Mouse (Mus musculus): ENCODE measurements around the gene Atp2a3. TPM values are rescaled to one million over a fixed set of nuclear protein-coding genes. Genes with fewer than 3 reads are reported as not detected.

The Atp2a3 gene
- polyA plus RNA-seq, 1 experiment from 2014 or later, result 0.43 TPM

DNA sequence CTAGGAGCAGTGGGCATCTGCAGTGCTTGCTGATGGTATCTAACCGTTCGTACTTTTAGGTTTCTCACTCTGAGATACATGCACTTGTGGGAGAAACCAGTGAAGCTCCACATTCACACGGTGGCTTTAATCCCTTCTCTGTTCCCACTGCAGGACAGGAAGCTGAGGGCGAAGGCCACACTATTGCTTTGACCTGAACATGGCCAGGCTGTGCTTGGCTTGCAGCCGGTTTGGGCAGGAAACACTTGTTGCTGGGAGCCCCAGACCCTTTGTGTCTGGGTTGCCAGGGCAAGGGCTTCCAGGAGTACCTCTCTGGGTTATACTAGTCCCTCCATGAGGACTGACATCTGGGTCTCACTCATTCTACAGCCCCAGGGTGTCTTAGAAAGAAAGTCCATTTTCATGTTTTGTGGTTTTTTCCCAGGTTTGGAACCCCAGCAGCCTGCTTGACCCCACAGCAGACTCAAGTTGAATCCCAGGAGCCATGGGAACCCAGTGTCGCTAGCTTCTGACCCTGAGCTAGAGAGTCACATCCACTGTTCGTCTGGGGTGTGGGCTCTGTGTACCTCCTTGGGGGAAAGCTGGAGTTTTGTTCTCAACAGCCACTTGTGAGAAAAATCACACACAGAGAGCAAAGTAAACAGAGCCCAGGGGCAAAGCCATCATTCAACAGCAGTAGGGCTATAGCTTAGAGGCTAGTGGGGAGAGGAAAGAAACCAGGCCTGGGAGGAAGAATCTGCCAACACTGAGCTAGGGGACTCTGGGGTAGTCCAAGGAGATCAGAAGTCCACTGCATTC, 15.8 kb upstream of the Atp2a3 start:
- Histone ChIP-seq H3K27me3 (replicated peaks; ENCODE audit: control insufficient read depth, insufficient read depth, low read length) (no peaks in the 10 kb centered on the region), H3K4me2 (ENCODE audit: low read length) (no peak overlapping the region), H3K27ac (ENCODE audit: low read depth, low read length) (no peak overlapping the region), H3K4me3 (ENCODE audit: low read depth, low read length) (no peak overlapping the region), H3K36me3 (ENCODE audit: control insufficient read depth, insufficient read depth, low read length) (no peaks in the 10 kb centered on the region), H3K4me1 (ENCODE audit: control insufficient read depth, insufficient read depth, low read length) (peaks cover 5% of the 10 kb centered on the region; the same call in 1 of the 2 replicates), H3K9me3 (replicated peaks; ENCODE audit: control insufficient read depth, low read length) (no peaks in the 10 kb centered on the region), H3K9ac (ENCODE audit: low read length) (no peak overlapping the region)
- DNase-seq (ENCODE audit: low spot score) (no peak), ATAC-seq (no peak)
- 76% methylated on average over 7 of the region's 7 CpGs for WGBS

DNA sequence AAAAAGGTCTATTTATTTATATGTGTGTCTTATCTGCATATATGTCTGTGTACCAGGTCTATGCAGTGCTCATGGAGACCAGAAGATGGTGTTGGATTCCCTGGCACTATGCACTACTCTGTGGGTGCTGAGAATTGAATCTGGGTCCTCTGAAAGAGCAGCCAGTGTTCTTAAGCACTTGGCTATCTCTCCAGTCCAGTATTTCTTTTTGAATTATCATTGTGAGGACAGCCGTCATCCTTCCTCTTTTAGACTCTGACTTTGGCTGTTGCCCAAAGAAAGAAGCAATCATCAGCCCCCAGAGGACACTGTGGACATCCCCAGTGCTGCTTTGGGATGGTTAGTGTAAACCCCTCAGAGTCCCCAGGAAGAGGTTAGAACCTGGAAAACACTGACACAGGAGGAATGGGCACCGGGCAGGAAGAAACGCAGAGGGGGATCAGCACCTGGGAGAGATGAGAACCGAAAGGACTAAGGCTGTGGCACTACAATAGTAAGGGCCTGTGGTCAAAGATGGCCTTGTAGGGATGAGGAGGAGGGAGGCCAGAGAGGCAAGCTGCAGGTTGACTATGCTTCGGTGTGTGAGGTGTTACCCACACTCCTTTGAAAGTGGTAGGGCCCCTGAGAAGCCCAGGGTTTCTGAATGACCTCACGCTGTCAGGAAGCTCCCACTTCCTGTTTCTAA, 15.0 kb upstream of the Atp2a3 start:
- no peak overlapping the region for H3K9ac ChIP-seq (ENCODE audit: low read length)
- no peak overlapping the region for H3K27ac ChIP-seq (ENCODE audit: low read depth, low read length)
- no peaks in the 10 kb centered on the region for H3K4me1 ChIP-seq (ENCODE audit: control insufficient read depth, insufficient read depth, low read length)
- no peak overlapping the region for H3K4me2 ChIP-seq (ENCODE audit: low read length)
- H3K4me3 ChIP-seq (ENCODE audit: low read depth, low read length), result no peak overlapping the region
- H3K9me3 ChIP-seq (replicated peaks; ENCODE audit: control insufficient read depth, low read length), result no peaks in the 10 kb centered on the region
- 62% methylated on average over 6 of the region's 6 CpGs for WGBS
- DNase-seq (ENCODE audit: low spot score) (no peak), ATAC-seq (no peak)
- H3K36me3 ChIP-seq (ENCODE audit: control insufficient read depth, insufficient read depth, low read length), result no peaks in the 10 kb centered on the region
- no peaks in the 10 kb centered on the region for H3K27me3 ChIP-seq (replicated peaks; ENCODE audit: control insufficient read depth, insufficient read depth, low read length)

DNA sequence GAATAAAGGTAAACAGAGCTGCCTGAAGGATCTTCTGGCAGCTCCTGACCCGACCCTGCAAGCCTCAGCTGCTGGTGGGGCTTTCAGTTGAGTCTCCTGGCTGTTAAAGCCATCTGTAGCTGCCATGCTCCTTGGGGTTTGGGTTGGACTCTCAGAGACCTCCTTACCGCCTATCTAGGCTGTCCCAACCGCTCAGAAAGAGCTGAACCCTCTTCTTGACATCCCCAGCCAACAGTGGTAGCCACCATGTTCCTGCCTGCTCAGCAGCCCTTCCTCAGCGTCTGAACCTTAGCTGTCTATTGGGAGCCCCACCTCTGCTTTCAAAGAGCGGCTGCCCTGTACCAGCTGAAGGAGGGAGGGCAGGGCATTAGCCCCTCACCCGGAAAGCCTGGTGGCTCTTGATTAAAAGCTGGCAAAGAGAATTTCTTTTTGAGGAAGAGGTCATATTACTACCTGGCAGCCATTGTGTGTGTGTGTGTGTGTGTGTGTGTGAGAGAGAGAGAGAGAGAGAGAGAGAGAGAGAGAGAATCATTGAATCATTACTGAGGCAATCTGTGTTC, 14.3 kb upstream of the Atp2a3 start:
- no peak for ATAC-seq
- Histone ChIP-seq H3K4me1 (ENCODE audit: control insufficient read depth, insufficient read depth, low read length) (no peaks in the 10 kb centered on the region), H3K36me3 (ENCODE audit: control insufficient read depth, insufficient read depth, low read length) (no peaks in the 10 kb centered on the region), H3K4me2 (ENCODE audit: low read length) (no peak overlapping the region), H3K27ac (ENCODE audit: low read depth, low read length) (no peak overlapping the region), H3K4me3 (ENCODE audit: low read depth, low read length) (no peak overlapping the region), H3K27me3 (replicated peaks; ENCODE audit: control insufficient read depth, insufficient read depth, low read length) (no peaks in the 10 kb centered on the region), H3K9me3 (replicated peaks; ENCODE audit: control insufficient read depth, low read length) (no peaks in the 10 kb centered on the region), H3K9ac (ENCODE audit: low read length) (no peak overlapping the region)
- DNase-seq (ENCODE audit: low spot score), result no peak
- 44% methylated on average over 6 of the region's 6 CpGs for WGBS

DNA sequence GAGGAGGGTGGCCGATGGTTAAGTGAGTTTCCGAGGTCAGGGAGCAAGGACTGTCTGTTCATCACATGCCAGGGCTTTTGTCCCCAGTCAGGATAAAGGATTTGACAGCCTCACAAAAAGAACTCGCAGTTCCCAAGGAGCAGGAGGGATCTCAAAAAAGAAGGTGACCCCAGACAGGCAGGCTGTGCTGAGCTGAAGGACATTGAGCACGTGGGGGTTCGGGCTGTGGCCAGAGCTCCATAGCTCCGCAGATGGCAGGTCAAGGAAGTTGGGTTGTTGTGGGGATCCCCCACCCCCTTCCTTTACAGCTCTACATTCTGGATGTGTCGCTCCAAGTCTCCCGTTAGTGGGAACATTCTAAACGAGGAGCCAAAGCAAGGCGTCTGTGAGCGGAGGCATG, 13.1 kb upstream of the Atp2a3 start:
- ATAC-seq (no peak), DNase-seq (ENCODE audit: low spot score) (no peak)
- Histone ChIP-seq H3K27me3 (replicated peaks; ENCODE audit: control insufficient read depth, insufficient read depth, low read length) (no peaks in the 10 kb centered on the region), H3K4me1 (ENCODE audit: control insufficient read depth, insufficient read depth, low read length) (no peaks in the 10 kb centered on the region), H3K9me3 (replicated peaks; ENCODE audit: control insufficient read depth, low read length) (no peaks in the 10 kb centered on the region), H3K27ac (ENCODE audit: low read depth, low read length) (no peak overlapping the region), H3K4me3 (ENCODE audit: low read depth, low read length) (no peak overlapping the region), H3K9ac (ENCODE audit: low read length) (no peak overlapping the region), H3K36me3 (ENCODE audit: control insufficient read depth, insufficient read depth, low read length) (no peaks in the 10 kb centered on the region), H3K4me2 (ENCODE audit: low read length) (no peak overlapping the region)
- 44% methylated on average over 11 of the region's 11 CpGs for WGBS

DNA sequence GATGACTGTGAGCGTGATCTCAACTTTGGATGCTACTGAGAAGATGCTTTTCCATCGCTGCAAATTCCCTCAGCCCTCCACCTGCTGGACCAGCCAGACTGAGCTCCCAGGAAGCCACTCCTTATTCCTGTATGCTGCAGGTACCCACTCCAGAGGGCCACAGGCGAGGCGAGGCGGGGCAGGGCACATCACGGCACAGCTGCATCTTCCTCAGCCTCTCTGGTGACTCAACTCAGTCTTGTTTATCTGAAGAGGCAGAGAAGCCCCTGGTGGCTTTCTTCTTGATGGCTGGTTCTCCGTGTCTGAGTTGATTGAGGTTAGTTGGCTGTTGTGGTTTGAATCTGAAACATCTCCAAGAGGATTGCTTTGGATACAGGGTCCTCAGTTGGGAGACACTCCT, 12.7 kb upstream of the Atp2a3 start:
- WGBS, result 77% methylated on average over 7 of the region's 7 CpGs
- Histone ChIP-seq H3K27me3 (replicated peaks; ENCODE audit: control insufficient read depth, insufficient read depth, low read length) (no peaks in the 10 kb centered on the region), H3K4me3 (ENCODE audit: low read depth, low read length) (no peak overlapping the region), H3K9me3 (replicated peaks; ENCODE audit: control insufficient read depth, low read length) (no peaks in the 10 kb centered on the region), H3K4me1 (ENCODE audit: control insufficient read depth, insufficient read depth, low read length) (no peaks in the 10 kb centered on the region), H3K27ac (ENCODE audit: low read depth, low read length) (no peak overlapping the region), H3K36me3 (ENCODE audit: control insufficient read depth, insufficient read depth, low read length) (no peaks in the 10 kb centered on the region), H3K4me2 (ENCODE audit: low read length) (no peak overlapping the region), H3K9ac (ENCODE audit: low read length) (no peak overlapping the region)
- DNase-seq (ENCODE audit: low spot score) (no peak), ATAC-seq (no peak)

DNA sequence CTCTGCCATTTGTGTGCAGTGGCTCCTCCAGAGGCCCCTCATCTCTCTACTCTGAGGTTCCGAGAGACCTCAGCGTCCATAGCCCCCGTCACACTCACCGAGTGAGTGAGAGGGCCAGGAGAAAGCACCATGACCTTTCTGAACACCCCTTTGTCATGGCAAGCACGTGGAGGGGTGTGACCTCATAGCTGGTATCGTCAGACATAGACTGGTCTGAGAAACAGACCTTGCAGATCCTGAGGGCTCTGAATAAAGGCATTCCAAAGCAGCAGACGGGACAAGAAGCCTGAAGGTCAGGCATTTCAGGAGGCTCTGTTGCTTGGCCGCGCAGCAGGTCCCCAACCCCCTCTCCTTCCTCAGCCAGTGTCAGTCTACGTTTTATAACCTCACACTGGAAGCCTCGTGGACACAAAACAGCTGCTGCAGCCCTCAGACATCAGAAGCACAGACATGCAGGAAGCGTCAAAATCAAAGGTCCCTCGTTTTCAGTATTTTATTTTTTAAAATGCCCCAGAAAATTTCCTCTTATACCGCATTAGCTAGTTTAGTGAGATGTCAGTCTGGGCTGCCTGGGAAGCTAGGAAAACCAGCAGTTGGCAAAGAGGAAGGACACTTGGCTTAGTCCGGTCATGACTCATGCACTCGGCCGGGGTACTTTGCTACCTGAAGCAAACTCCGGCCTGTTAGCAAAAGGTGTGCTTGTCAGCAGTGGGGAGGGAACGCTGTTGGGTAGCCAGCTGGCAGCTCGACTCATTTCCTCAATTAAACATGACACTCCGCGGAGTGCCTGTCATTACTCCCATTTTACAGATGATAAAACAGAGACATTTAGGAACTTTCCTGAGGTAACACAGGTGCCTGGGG, 9.6 kb upstream of the Atp2a3 start:
- Histone ChIP-seq H3K4me1 (ENCODE audit: control insufficient read depth, insufficient read depth, low read length) (no peaks in the 10 kb centered on the region), H3K4me3 (ENCODE audit: low read depth, low read length) (no peak overlapping the region), H3K4me2 (ENCODE audit: low read length) (no peak overlapping the region), H3K27me3 (replicated peaks; ENCODE audit: control insufficient read depth, insufficient read depth, low read length) (no peaks in the 10 kb centered on the region), H3K9ac (ENCODE audit: low read length) (no peak overlapping the region), H3K27ac (ENCODE audit: low read depth, low read length) (no peak overlapping the region), H3K36me3 (ENCODE audit: control insufficient read depth, insufficient read depth, low read length) (no peaks in the 10 kb centered on the region), H3K9me3 (replicated peaks; ENCODE audit: control insufficient read depth, low read length) (no peaks in the 10 kb centered on the region)
- DNase-seq (ENCODE audit: low spot score) (no peak), ATAC-seq (no peak)
- 83% methylated on average over 22 of the region's 22 CpGs for WGBS

DNA sequence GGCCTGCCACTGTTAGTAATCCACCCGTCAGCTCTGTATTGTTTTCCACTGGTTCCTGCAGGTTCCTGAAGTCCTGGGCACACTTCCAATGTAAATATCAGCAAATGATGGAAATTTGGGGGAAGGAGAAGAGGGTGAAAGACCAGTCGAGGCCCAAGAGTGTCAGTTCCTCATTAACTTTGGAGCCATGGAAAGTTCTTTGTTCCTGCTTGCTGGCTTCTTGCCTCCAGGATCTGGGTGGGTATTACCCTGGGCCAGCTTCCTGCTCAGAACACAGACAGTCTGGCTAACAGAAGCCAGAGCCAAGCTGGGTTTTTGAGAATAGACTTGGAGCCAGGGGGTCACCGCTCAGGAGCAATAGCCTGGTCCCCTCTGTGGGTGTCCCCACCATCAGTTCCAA, 8.7 kb upstream of the Atp2a3 start:
- Histone ChIP-seq H3K27ac (ENCODE audit: low read depth, low read length) (no peak overlapping the region), H3K9ac (ENCODE audit: low read length) (no peak overlapping the region), H3K9me3 (replicated peaks; ENCODE audit: control insufficient read depth, low read length) (no peaks in the 10 kb centered on the region), H3K4me2 (ENCODE audit: low read length) (no peak overlapping the region), H3K4me3 (ENCODE audit: low read depth, low read length) (no peak overlapping the region), H3K36me3 (ENCODE audit: control insufficient read depth, insufficient read depth, low read length) (no peaks in the 10 kb centered on the region), H3K27me3 (replicated peaks; ENCODE audit: control insufficient read depth, insufficient read depth, low read length) (no peaks in the 10 kb centered on the region), H3K4me1 (ENCODE audit: control insufficient read depth, insufficient read depth, low read length) (no peaks in the 10 kb centered on the region)
- ATAC-seq (no peak), DNase-seq (ENCODE audit: low spot score) (no peak)
- WGBS, result 46% methylated on average over 3 of the region's 3 CpGs

DNA sequence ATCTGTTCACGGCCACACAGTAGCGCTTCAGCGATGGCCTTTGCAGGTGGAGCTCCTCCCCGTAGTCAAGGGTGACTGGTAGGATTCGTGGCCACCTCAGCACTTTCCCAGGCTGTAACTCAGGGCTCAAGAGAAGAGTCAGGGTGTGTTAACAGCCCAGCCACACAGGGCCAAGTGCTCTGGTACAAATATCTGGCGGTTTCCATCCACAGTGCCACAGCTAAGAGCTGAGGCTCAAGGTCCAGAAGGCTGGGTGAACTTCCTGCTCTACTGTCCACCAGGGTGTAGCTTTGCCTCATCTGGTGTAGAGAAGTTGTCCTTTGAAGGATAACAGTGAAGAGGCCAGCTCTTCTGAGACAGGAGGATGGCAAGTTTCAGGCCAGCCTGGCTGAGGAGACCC, 8.3 kb upstream of the Atp2a3 start:
- ATAC-seq (no peak), DNase-seq (ENCODE audit: low spot score) (no peak)
- no peak overlapping the region for H3K4me3 ChIP-seq (ENCODE audit: low read depth, low read length)
- H3K4me2 ChIP-seq (ENCODE audit: low read length), result no peak overlapping the region
- no peaks in the 10 kb centered on the region for H3K4me1 ChIP-seq (ENCODE audit: control insufficient read depth, insufficient read depth, low read length)
- no peaks in the 10 kb centered on the region for H3K9me3 ChIP-seq (replicated peaks; ENCODE audit: control insufficient read depth, low read length)
- no peaks in the 10 kb centered on the region for H3K36me3 ChIP-seq (ENCODE audit: control insufficient read depth, insufficient read depth, low read length)
- no peaks in the 10 kb centered on the region for H3K27me3 ChIP-seq (replicated peaks; ENCODE audit: control insufficient read depth, insufficient read depth, low read length)
- 91% methylated on average over 6 of the region's 6 CpGs for WGBS
- H3K27ac ChIP-seq (ENCODE audit: low read depth, low read length), result no peak overlapping the region
- no peak overlapping the region for H3K9ac ChIP-seq (ENCODE audit: low read length)

Data from forebrain, embryonic 14.5 days (tissue).